Mouse (Mus musculus): ENCODE data around the gene Tns3. TPM values are rescaled to one million over a fixed set of nuclear protein-coding genes. Genes with fewer than 3 reads are reported as not detected.
"Not testable (repeated sequence)": the region's sequence is repeated elsewhere in the genome, so short reads cannot be mapped to it uniquely, and the experiment has no call there.

Tns3 gene
- total RNA-seq, 4 experiments from 2014 or later, result 50.9 to 62.2 (median 57.3) TPM

DNA sequence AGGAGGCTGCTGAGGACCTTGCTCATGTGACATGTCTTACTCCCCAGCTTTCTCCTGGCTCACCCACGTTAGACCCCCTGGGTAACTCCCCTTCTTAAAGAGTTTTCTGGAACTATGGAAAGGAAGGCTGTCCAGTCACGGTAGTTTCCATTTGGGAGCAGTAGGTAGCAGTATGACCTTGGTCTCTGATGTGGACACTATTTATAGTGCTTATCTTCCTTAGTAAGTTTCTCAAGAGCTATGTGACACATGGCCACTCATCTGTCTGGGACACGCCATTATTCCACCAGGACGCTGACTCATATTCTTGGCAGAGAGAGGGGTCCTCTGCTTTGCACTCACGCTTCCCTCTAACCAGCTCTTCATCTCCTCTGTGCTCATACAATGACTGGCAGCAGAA is 84.5 kb downstream of the Tns3 start:
- no peak for DNase-seq (ENCODE audit: low spot score in 2 of 2)

DNA sequence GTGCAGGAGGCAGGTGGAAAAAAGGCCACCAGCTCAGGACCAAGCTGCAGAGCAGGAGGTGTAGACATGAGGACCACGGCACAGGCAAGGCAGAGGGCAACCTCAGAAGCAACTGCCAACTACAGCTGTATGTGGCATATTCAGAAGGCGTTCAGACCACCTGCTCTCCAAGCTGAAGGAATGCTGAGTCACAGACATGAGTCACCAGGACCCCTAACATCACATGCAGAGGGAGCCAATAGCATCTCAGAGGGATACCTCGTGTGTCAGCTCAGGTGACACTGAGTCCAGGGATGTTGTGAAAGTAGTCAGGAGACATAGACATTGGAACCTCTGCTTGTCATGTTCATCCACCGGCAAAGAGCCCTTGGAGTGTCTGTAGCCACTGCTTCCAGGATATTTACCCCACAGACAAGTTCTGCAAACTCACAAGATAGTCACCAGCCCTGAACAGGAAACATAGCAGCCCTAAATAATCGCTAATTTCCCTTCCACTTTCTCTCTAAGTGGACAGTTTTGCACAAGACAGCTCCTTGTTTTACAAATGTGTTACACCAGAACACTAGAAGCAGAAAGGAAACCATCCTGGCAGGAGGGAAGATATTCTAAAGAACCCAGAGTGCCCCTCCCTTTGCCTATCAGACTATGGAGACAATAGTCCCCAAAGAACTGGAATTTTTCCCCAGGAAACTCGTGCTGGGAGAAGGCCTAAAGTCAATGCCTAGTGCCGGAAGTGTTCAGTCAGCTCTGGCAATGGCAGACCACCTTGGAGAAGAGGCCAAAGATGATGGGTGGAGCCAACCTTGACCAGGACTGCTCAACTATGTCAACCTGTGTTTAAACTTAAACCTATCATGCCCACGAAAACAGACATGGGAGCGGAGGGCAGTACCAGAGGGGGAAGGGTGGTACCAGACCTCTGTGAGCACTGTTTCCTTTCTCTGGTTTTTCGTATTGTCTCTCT is 88.8 kb downstream of the Tns3 start:
- DNase-seq (ENCODE audit: low spot score in 2 of 2), result no peak

DNA sequence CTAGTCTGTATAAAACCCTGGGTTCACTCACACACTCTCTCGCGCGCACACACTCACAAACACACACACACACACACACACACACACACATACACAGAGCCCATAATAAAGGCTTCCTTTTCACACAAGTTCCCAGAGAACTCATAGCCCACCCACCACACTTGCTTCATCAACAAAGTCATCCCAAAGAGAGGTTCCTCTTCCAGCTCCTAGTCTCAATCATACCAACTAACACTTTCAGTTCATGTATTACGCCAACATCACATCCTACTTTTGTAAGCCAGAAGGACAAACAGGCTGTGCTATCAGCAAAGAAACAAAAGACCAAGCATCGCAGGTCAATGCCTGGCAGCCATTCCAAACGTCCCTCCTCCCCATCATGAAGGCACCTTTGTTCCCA is 89.8 kb downstream of the Tns3 start:
- no peak for DNase-seq (ENCODE audit: low spot score in 2 of 2)

DNA sequence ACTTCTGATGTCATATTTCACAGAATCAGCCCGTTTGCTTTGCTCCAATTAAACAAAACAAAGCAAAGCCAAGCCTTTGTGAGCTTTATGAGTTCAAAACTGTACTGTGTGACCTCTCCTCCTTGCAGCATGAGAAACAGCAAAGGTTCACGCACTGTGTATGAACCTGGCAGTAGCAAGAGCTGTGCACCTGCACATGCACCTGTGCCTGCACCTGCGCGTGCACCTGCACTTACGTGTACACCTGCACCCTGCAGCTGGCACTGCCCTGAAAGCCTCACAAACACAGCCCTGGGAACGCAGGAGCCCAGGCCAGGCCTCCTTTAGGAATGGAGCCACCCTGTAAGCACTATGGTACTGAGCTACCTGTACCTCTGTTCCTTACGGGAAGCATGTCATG is 91.6 kb downstream of the Tns3 start:
- no peak for DNase-seq (ENCODE audit: low spot score in 2 of 2)

DNA sequence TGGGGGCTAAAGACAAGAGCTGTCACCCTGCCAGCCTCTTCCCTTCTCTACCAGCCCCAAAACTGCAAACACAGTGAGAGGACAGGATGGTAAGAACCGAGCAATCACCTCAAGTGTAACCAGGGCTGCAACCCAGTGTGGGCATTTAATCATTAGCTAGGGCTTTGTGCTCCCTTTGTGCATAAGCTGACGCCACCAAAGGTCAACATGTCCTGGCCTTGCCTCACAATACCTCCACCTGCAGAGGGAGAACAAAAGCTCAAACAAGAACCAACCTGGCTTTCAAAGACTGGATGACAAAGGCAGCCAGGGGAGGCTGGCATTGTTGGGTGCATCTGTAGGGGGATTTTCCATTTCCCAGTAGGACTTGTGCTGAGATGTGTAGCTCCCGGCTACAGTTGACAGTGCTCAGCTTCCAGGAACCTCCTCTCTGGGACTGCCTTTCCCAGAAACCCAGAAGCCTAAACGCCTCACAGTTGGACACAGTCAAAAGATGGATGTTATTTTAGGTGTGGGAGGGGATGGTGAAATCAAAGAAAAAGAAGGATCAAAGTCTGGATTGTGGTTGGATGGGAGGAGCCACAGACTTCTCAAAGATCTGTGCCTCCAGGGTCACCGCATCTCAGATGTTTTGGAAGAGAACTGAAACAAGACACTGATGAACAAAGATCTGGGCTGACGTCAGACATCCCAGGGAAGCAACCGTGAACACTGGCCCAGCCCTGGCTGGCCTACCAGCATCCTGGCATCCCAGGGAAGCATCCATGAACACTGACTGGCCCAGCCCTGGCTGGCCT is 94.9 kb downstream of the Tns3 start:
- DNase-seq (ENCODE audit: low spot score in 2 of 2), result no peak

DNA sequence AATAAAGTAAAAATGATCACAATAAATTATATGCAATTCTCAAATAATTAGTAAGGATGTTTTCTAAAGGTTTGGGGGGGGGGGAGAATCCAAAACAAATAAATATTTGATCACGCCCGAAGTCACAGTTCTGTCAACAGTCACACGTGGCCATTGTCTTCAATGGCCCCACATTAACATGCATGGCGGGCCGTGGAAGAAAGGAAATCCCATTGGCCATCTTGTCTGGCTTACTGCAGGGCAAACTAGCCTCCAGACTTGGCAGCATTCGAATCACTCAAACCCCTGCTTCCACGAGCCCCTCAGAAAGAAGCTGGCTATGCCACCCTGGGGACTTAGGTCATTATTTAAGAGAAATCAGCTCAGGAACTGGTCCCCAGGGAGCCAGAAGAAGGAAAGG is 95.5 kb downstream of the Tns3 start:
- no peak for DNase-seq (ENCODE audit: low spot score in 2 of 2)

DNA sequence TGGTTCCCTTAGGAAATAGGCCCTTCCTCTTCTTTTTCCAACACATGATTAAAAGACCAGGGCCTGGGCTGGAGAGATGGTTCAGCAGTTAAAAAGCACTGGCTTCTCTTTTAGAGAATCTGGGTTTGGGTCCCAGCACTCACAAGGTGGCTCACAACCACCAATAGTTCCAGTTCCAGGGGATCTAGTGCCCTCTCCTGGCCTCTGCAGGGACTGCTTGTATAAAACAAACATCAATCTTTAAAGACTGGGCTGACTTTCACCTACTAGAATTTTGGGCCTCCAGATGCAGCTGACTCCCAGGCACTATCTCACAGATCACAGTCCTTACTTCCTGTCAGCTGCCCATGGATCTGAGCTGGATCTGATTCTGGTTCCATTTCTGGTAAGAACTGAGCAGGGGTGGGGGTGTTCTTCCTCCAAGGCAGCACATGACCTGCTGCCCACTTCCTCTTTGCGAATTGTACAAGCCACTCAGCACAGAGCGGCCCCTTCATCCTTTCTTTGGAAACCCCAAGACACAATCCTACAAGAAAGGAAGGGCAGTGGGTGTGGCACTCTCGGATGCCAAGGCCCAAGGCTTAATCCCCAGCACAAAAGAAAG is 98.0 kb downstream of the Tns3 start:
- no peak for DNase-seq (ENCODE audit: low spot score in 2 of 2)

DNA sequence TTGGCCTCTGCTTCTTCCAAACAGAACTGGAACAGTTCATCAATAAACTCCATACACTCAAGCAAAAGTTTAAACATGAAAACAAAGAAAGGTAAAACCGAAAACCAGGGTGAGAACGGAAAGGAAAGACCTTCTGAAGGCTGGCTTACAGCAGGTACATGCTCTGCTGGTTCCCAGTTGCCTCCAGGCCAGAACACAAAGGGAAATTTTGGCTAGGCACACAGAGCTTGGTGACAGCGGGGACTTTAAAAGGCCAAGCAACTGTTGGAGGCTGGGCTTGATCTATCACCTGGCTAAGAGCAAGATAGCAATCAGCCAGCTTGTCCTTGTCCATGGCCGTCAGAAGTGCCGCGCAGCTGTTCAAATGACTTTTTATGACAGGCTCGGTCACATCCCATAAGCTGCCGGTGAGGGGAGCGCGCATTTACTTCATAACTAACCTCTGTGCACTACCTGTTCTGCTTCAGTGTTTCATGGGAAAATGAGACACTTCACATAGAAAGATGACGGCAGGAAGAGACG is 105.5 kb downstream of the Tns3 start:
- no peak for DNase-seq (ENCODE audit: low spot score in 2 of 2)

DNA sequence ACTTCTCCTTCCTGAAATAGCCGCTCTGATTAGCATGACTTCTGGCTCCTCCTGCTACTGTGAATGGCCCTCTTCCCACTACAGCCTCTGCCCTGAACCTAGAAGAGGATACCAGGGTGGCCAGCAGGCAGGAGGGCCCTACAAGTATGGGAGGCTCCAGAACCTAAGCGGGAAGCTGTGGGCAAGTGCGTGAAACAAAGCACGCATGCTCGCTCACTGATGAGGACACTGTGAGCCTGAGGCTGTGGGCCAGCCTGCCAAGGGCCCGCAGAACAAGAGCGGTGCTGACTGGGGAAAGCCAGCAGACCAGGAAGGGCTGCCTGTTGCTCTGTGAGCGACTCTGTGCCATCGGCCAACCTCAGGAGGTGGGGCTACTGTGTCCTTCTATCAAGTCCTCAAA is 106.1 kb downstream of the Tns3 start:
- no peak for DNase-seq (ENCODE audit: low spot score in 2 of 2)

DNA sequence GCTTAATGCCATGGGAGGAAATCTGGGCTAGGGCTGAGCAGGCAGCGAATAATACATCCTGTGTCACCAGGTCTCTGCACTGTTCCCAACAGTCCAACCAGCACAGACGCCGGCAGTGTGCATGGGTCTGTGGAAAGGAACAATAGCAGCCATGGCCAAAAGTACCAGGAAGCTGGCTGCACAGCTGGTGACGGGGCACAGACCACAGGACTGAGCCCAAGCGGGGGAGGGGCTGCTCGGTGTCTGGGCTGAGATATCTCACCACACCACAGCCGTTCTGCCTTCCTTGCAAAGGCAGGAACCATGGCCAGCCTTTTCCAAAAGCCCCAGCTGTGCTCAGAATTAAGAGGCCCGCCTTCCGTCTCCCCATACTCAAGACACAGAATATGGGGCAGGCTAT is 107.3 kb downstream of the Tns3 start:
- DNase-seq (ENCODE audit: low spot score in 2 of 2), result no peak

DNA sequence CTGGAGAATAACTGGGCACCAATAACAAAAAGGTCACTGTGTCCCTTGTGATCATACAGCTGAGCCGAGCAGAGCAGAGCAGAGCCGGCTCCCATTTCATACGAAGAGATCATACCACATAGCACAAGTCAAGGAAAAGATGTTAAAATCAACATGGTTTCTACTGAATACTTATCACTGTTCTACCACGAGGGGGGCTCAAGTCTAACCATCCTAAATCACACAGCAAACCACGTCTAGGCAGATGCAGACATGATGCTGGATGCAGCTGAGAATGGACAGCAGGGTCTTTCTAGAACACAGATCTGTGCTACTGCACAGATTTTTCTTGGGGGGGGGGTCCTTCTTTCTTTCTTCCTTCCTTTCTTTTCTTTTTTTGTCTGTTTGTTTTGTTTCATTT is 112.6 kb downstream of the Tns3 start:
- DNase-seq (ENCODE audit: low spot score in 2 of 2), result no peak

DNA sequence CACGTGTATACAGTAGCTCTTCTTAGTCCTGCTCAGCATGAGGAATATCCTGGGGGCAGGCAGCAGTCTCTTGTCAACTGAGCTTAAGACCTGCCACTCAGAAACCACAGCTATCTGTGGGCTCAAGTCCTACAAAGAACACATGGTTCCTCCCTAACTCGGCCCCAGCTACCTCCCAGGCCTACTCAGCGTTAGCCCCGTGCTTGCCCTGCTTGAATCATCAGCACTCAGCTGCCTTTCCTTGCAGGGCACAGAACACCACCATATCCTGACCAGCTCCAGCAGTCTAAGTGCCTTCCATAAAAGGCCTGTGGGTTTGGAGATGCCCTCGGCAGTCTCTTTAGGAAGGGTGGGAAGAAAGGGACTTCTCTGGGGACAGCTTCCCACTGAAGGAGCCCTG is 116.7 kb downstream of the Tns3 start:
- DNase-seq (ENCODE audit: low spot score in 2 of 2), result no peak

DNA sequence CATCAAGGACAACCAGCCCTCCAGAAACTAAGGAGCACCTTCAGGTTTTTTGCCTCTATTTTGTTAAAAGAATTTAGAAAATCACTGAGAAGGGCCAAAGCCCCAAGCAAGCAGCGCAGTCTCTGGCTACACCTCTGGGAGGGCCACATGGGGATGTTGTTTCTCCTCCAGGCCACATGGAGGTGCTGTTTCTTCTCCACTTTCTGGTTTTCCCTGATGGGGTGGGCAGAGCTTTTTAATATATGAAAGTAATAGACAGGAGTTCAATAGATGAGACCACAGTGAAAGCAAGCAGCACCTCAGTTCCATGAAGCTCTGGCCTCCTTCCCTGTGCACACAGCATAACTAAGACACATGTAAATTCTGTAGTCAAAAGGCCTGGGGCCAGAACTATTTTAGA is 118.5 kb downstream of the Tns3 start:
- DNase-seq (ENCODE audit: low spot score in 2 of 2), result no peak

DNA sequence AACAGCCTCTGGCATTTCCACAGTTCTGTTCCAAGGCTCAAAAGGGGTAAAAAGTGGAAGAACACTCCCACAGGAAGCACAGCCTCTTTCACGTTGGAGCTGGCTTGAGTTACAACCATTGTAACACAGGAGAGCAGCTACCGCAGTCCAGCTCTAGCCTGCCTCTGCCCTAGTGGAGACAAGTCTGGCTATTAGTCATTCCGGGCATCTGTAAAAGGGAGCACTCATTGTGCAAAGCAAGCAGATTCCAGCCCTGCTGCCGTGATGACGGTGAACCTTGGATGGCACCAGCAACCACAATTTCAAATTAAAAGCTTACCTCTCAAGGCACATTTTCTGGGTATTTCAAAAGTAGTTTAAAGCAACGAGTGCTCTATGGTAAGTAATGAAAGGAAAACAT is 120.0 kb downstream of the Tns3 start:
- no peak for DNase-seq (ENCODE audit: low spot score in 2 of 2)

DNA sequence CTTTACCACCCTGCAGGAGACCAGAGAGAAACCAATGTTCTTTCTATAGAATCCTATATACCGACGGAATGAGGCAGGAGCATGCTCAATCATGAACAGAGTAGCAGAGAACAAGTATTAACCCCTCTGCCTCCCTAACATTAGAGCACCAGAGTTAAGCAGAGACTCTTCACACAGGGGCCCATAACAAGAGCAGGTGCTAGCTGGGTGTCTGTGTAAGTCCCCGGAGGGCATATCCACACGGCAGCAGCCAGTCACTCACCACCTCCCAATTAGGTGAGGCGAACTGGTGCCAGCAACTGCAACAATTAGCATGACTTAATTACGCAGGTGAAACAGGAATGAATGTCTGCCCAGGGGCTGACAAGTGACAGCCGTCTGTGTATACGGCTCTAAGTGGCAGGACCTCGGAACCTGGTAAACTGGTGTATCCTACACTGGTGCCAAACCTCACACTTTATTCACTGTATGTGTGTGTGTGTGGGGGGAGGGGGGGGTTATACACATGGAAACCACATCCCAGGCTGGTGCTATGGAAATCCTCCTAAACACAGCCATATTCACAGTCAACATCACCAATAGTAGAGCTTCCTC is 123.0 kb downstream of the Tns3 start:
- no peak for DNase-seq (ENCODE audit: low spot score in 2 of 2)

DNA sequence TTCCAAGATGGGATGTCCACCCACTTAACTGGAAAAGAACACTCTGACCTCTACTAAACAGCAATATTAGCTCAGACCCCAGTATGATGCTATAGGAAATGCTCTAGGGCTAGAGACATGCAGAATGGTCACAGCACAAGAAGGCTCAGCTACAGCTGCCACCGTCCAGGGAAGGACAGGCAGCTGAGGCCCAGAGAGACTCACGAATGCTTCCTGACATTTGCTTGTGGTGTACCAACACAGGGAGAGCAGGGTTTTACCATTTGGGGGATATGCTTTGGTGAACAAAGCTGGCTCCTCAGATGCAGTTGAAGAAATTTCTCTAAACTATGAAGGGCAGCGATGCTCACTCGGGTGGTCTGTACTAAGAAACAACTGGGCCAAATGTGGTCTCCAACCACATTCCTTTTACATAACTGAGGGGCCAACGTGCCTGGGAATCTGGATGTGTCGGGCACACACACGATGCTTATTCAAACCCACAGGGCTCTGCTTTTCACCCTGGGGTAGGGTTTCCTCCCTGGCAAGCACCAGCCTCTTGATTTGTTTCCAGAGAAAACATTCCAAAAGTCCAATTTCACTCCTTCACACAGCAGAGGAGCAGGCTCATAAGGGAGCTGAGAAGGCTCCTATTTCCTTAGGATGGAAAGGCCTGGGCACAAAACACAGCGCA is 124.6 kb downstream of the Tns3 start:
- no peak for DNase-seq (ENCODE audit: low spot score in 2 of 2)

DNA sequence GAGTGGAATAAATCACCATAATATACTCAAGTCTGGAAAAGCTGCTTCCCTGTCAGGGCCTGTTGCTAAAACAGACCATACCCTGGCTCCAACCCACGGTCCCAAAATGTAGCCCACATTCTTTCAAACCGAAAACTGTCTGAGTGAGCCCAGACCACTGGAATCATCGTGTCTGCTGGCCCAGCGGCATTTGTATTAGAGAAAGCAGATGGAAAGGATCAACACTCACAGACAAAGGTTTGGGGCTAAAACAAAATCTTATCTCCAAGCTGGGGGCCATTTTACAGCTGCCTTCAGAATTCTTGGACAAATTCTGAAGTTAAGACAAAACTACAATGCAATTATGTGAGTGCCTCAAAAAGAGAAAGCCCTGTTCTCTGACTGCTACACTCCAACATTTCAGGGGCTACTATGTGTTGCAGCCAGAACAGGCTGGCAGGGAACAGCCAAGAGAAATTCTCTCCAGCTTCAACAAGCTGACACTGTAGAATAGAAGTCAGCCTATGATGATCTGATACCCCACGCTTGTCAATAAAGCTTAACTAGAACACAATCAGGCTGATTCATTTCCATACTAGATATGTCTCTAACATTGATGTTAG is 127.2 kb downstream of the Tns3 start:
- no peak for DNase-seq (ENCODE audit: low spot score in 2 of 2)

DNA sequence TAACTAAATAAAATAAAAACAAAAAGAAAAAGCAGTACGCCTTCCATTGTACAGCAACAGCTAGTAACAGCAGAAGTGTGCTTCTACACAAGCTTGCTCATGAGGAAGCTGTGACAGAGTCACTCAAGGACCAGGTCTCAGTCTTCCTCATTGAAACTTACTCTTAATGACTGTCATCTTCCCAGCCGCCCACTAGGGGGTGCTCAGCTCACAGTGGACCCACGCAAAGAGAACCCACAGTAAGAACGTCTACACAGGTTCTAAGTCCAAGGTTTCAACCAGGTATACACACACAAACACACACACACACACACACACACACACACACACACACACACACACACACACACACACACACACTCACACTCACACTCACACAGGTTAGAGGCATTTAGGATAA is 129.4 kb downstream of the Tns3 start:
- DNase-seq (ENCODE audit: low spot score in 2 of 2), result peak; percentile 51 to 77

DNA sequence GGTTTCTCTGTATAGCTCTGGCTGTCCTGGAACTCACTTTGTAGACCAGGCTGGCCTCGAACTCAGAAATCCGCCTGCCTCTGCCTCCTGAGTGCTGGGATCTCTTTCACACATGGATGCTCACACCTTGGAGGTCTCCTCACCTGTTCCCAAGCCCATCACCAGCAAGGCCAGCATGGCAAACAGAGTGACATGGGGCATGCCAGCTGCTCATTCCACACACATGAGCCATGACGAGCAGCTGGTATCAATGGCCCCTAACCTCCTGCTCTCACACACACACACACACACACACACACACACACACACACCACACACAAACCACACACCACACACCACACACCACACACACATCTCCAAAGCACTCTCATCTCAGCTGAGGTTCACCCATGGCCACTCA is 131.6 kb downstream of the Tns3 start:
- not testable (repeated sequence) for DNase-seq (ENCODE audit: low spot score in 2 of 2)

DNA sequence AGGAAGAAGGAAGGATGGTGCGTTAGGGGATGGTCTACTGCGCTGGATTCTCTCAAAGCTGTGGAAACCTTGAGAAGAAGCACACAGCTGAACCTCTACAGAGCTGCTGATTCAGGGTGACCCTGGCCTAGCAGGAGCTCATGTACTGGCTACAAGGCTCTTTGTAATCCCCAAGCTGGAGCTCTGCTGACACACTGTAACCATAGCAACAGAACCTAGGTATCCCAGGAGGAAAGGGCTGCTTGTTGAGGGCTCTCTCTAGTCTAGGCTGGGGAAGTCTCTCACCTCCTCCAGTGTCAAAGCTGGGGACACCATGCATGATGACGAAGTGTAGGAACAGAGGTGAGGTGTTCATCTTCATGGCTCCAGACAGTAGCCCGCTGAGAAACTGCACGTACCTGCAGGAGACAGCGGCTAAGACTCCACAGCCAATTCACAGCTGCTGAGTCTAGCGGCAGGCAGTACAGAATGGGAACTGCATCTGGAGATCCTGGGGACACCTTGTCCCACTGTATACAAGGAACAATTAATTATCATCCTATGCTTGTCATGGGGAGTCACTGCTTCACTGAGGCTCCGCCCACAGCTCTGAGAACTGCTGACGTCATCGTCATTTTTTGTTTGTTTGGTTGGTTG is 132.1 kb downstream of the Tns3 start:
- no peak for DNase-seq (ENCODE audit: low spot score in 2 of 2)
